Mouse (Mus musculus): ENCODE data around the gene Tedc1. TPM values are rescaled to one million over a fixed set of nuclear protein-coding genes. Genes with fewer than 3 reads are reported as not detected.

The Tedc1 gene
- polyA plus RNA-seq, 1 experiment = not detected

DNA sequence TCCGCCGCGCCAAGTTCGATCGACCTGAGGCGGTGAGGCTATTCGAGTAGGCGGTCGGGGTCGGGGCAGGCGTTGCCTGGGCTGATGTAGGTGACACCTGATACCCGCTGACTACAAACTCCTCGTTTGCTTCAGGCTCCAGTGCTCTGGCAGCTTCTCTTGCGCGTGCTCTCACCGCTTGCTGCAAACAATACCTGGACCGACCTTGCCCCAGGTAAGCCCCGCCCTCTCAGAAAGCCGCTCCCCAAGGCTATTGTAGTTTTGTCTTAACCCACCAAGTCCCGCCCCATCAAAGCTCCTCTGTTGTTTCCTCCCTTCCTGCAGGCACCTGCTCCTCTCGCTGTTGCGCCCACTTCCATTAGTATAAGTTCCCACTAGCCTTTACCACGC, 314 bp downstream of the Tedc1 start:
- H3K4me3 ChIP-seq (ENCODE audit: insufficient read depth, low read depth, low read length) = peak overlapping the region; percentile 59
- H3K4me1 ChIP-seq (ENCODE audit: control insufficient read depth, insufficient read depth, insufficient read length, low read length) = peaks cover 2% of the 10 kb centered on the region; the same call in 1 of the 2 replicates
- H3K27ac ChIP-seq (replicated peaks; ENCODE audit: low read depth, low read length) = no peak overlapping the region

DNA sequence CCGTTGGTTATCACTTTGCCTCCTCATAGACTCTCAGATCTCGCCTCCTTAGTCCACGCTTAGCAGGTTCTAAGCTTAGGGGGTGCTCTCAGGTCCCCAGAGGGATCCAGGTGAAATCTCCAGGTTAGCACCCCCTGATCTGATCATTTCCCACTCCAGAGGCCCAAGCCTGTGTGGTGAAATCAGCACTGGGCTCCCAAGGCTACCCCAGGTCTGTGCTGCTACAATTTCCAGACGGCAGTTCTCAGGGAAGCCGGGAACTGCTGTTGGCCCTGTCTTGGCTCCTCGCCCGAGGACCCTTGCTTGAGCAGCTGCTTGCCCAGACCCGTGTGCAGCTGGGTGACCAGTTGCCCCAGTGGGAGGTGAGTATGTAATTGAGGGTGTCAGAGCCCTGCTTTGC, 781 bp downstream of the Tedc1 start:
- Histone ChIP-seq H3K4me1 (ENCODE audit: control insufficient read depth, insufficient read depth, insufficient read length, low read length) (peaks cover 2% of the 10 kb centered on the region; the same call in 1 of the 2 replicates), H3K4me3 (ENCODE audit: insufficient read depth, low read depth, low read length) (no peak overlapping the region), H3K27ac (replicated peaks; ENCODE audit: low read depth, low read length) (no peak overlapping the region)

DNA sequence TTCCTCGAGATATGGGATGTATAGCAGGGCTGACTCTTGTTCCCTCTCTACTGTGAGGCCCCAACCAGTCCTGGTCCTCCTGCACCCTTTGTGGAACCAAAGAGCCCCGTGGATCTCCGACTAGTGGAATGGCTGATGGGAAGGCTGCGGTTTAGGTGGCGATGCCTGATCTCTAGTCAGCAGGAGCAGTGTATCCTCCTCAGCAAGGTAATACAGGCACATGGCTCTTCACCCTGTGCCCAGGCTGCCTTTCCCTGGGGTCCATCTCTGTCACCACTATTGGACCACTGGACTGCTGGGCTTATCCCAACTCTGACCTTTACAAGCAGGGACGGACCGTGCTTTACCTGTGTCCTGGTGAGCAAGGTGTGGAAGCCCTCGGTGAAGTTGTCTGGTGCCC, 1.3 kb downstream of the Tedc1 start:
- H3K4me1 ChIP-seq (ENCODE audit: control insufficient read depth, insufficient read depth, insufficient read length, low read length) = peaks cover 2% of the 10 kb centered on the region; the same call in 1 of the 2 replicates
- no peak overlapping the region for H3K27ac ChIP-seq (replicated peaks; ENCODE audit: low read depth, low read length)
- H3K4me3 ChIP-seq (ENCODE audit: insufficient read depth, low read depth, low read length) = no peak overlapping the region

DNA sequence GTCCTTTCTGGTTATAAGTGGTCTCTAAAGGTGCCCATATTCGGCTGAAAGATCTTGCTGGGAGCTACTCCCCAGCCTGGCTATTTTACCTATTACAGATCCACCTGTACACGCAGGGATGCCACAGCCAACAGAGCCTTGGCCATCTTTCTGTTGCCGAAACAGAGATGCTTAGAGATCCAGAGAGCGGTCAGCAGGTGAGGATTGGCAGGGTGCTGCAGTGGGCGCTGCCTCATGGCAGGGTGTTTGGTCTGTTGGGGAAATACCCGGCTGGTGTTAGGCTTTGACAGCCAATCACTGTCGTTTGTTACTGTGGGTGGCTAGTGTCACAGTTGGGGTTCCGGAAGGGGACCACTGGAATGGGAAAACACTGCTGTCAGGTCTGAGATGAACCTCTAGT, 1.8 kb downstream of the Tedc1 start:
- peaks cover 2% of the 10 kb centered on the region; the same call in 1 of the 2 replicates for H3K4me1 ChIP-seq (ENCODE audit: control insufficient read depth, insufficient read depth, insufficient read length, low read length)
- no peak overlapping the region for H3K27ac ChIP-seq (replicated peaks; ENCODE audit: low read depth, low read length)
- H3K4me3 ChIP-seq (ENCODE audit: insufficient read depth, low read depth, low read length) = no peak overlapping the region

DNA sequence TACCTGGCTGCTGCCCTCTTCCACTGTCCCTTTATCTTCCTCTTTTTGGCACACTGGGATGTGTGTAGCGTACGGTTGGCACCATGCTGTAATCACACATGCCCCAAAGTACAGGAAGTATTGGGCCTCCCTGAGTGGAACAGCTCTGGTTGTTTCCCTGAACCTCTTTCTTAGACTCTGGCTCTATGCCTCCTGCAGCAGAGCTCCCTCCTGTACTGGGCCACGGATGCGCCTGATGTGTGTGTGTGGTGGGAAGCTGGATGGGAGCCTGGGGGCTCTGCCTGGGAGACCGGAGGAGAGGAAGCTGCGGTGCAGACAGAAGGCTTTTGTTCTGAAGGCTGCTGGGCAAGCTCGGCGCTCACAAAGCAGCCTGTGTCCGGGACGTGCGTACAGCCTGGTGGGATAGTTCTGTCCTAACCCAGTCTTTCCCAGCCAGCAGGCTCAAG, 7.4 kb downstream of the Tedc1 start:
- no peak overlapping the region for H3K27ac ChIP-seq (replicated peaks; ENCODE audit: low read depth, low read length)
- H3K4me3 ChIP-seq (ENCODE audit: insufficient read depth, low read depth, low read length) = no peak overlapping the region
- no peaks in the 10 kb centered on the region for H3K4me1 ChIP-seq (ENCODE audit: control insufficient read depth, insufficient read depth, insufficient read length, low read length)

DNA sequence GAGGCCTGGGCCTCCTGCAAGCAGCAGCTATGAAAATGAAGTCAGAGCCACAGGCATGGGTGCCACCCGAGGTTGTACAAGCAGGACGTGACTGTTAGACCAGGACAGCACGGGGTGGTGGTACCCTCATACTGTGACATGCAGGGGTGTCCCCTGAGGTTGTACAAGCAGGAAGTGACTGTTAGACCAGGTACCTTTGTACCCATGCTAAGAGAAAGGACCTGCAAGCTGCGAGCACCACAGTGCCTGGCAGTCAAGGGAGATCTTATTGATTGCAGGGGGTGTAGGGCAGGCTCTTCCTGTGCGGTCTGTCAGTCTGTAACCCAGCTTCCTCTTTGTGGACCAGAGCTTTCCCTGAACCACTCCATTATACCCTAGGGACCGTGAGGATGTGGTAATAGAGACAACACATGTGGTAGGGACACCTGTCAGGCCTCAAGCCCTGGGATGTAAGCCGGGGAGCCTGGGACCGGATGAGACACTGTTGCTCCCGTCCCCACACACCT, 11.9 kb downstream of the Tedc1 start:
- Histone ChIP-seq H3K4me1 (ENCODE audit: control insufficient read depth, insufficient read depth, insufficient read length, low read length) (no peaks in the 10 kb centered on the region), H3K4me3 (ENCODE audit: insufficient read depth, low read depth, low read length) (no peak overlapping the region), H3K27ac (replicated peaks; ENCODE audit: low read depth, low read length) (no peak overlapping the region)

DNA sequence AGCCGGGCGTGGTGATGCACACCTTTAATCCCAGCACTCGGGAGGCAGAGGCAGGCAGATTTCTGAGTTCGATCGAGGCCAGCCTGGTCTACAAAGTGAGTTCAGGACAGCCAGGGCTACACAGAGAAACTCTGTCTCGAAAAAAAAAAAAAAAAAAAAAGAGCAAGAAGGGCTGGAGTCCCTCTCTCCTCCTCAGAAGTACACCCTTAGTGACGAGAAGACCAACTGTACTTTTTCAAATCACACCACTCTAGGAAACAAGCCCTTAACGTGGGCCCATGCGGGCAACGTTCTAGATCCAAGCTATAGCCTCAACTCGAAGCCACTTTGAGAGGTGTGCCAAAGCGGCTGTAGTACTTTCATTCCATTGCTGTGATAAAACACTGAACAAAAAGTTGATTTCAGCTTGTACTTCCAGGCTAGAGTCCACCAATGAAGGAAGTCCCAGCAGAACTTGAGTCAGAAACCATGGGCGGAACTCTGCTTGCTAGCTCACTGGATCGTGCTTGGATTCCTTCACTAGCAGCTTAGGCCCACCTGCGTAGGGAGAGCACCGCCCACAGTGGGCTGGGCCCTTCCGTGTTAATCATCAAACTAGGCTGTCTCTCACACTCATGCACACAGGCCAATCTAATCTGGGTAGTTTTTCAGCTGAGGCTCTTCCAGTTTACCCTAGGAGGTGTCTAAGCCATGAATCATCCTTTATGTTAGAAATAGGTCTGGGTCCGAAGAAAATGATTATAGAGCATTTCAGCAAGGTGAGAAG, 20.9 kb downstream of the Tedc1 start:
- no peaks in the 10 kb centered on the region for H3K4me1 ChIP-seq (ENCODE audit: control insufficient read depth, insufficient read depth, insufficient read length, low read length)
- H3K27ac ChIP-seq (replicated peaks; ENCODE audit: low read depth, low read length) = no peak overlapping the region
- H3K4me3 ChIP-seq (ENCODE audit: insufficient read depth, low read depth, low read length) = no peak overlapping the region

DNA sequence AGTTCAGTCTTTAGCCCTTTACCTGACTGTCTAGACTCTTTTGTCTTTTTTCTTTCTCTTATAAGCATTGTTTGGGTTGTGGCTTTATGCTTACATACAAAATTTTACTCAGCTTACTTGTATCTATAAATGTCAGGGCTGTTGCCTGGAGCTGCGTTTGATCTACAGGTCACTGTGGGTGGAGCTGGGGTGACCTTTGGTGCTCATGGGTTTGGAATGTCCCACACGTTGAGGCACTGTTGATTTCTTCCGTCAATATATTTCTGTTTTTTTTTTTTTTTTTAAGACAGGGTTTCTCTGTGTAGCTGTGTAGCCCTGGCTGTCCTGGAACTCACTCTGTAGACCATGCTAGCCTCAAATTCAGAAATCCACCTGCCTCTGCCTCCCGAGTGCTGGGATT, 24.8 kb downstream of the Tedc1 start:
- H3K27ac ChIP-seq (replicated peaks; ENCODE audit: low read depth, low read length) = no peak overlapping the region
- H3K4me3 ChIP-seq (ENCODE audit: insufficient read depth, low read depth, low read length) = no peak overlapping the region
- no peaks in the 10 kb centered on the region for H3K4me1 ChIP-seq (ENCODE audit: control insufficient read depth, insufficient read depth, insufficient read length, low read length)

DNA sequence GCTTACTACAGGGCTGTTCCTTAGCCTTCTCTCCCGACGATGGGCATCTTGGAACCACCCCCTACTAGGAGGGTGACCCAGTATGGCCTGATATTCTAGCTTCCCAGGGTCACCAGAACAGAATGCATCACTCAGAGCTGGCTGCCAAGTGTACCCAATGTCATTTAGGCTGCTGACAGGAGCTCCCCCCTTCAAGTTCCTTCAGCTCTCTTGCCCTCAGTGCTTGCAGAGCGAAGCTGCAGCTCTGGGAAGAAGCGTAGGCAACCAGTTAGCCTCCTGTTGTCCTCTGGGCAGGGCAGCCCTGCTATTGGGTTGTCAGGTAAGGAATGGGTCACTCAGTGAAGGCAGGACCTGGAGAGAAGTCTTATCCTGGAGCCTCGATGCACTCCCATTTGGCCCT, 28.7 kb downstream of the Tedc1 start:
- Histone ChIP-seq H3K27ac (replicated peaks; ENCODE audit: low read depth, low read length) (no peak overlapping the region), H3K4me3 (ENCODE audit: insufficient read depth, low read depth, low read length) (no peak overlapping the region), H3K4me1 (ENCODE audit: control insufficient read depth, insufficient read depth, insufficient read length, low read length) (peaks cover 4% of the 10 kb centered on the region; the same call in 1 of the 2 replicates)

DNA sequence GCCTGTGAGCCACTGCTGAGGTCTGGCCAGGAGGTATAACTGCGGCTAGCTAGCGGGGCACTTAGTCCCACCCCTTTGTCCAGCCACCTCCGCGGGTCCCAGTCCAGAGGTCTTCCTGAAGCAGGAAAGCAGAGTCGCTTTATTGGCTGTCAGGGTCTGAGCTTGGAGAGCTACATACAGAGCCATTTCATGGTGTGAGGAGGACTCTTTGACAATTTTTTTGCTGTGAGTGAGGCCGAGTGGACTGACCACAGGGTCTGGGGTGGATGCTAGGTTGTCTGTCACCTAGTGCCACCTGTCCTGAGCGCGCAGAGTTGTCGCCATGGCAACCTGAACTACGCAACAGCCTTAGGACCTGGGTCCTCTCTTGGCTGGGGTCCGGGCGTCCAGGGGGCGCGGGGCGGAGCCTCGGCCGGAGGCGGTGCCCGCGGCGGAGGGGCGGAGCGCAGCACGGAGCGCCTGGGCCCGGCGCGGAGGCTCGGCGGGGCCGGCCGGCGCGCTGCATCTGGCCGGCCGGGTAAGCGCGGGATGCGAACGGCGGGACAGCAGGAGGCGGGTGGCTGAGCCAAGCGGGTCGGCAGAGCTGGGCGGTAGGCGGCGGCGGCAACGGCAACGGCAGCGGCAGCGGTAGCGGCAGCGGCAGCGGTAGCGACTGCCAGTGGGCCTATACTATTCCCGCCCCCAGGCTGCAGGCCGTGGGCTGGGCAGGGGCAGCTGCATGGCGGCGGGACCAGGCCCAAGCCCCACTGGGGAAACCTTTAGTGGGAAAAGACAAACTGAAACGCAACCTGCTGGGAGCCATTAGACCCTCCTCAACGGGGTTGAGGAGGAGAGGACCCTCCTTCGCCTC, 29.4 kb downstream of the Tedc1 start, which contains the start of gene Tmem121:
TSS of gene Tmem121 (plus strand) at position 489 of the 850 bp plus-strand sequence.
- peak within 1 kb of the TSS; percentile 36 for H3K4me3 ChIP-seq (ENCODE audit: insufficient read depth, low read depth, low read length)
- peaks cover 4% of the 10 kb centered on the region; the same call in 1 of the 2 replicates for H3K4me1 ChIP-seq (ENCODE audit: control insufficient read depth, insufficient read depth, insufficient read length, low read length)
- no peak within 1 kb of the TSS for H3K27ac ChIP-seq (replicated peaks; ENCODE audit: low read depth, low read length)

DNA sequence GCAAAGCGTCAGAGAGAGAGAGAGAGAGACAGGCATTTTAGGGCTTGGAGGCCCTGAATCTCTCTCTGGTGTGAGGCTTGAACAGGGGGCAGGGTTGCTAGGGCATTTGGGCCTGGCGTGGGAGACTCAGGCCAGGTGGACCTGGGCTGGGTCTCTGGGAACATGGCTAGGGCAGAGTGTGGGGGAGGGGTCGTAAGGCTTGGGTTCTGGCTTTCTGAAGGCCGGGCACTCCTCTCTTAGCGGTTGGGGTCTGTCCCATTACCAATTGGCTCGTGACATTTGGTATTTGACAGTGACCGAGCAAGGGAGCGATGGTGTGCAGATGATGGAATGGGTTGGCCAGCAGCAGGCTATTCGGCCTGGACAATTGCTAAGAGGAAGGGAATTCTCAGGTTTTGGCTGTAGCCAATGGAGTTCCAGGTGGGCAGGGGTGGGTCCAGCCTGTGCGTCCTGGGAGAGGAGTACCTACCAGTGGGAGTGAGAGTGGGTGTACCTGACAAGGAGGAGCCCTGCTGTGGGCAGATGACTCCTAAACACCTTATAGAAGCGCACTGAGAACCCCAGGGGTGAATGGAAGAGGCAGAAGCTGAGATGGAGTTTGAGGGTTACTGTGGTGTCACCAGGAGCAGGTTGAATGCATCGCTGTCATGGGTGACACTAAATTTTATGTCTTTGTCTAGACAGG, 30.2 kb downstream of the Tedc1 start:
- Histone ChIP-seq H3K4me3 (ENCODE audit: insufficient read depth, low read depth, low read length) (peak overlapping the region; percentile 36; the same call in 1 of the 2 replicates), H3K4me1 (ENCODE audit: control insufficient read depth, insufficient read depth, insufficient read length, low read length) (peaks cover 4% of the 10 kb centered on the region; the same call in 1 of the 2 replicates), H3K27ac (replicated peaks; ENCODE audit: low read depth, low read length) (no peak overlapping the region)

DNA sequence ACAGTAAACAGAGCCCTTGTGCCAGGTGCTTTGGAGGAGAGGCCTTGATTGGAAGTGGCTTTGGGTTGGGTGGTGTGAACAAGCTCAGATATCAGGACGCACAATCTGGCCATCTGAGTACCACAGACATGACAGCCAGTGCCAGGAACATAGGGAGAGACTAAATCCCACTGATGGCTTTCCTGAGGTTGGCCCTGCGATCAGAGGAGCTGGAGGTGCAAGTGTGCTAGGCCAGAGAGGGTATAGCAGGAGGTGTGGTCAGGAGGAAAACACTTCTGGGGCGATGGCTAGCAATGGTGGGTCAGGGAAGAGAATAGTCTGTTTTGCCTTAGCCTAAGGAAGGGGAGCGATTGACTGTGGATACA, 30.8 kb downstream of the Tedc1 start:
- peaks cover 4% of the 10 kb centered on the region; the same call in 1 of the 2 replicates for H3K4me1 ChIP-seq (ENCODE audit: control insufficient read depth, insufficient read depth, insufficient read length, low read length)
- H3K27ac ChIP-seq (replicated peaks; ENCODE audit: low read depth, low read length) = no peak overlapping the region
- no peak overlapping the region for H3K4me3 ChIP-seq (ENCODE audit: insufficient read depth, low read depth, low read length)

DNA sequence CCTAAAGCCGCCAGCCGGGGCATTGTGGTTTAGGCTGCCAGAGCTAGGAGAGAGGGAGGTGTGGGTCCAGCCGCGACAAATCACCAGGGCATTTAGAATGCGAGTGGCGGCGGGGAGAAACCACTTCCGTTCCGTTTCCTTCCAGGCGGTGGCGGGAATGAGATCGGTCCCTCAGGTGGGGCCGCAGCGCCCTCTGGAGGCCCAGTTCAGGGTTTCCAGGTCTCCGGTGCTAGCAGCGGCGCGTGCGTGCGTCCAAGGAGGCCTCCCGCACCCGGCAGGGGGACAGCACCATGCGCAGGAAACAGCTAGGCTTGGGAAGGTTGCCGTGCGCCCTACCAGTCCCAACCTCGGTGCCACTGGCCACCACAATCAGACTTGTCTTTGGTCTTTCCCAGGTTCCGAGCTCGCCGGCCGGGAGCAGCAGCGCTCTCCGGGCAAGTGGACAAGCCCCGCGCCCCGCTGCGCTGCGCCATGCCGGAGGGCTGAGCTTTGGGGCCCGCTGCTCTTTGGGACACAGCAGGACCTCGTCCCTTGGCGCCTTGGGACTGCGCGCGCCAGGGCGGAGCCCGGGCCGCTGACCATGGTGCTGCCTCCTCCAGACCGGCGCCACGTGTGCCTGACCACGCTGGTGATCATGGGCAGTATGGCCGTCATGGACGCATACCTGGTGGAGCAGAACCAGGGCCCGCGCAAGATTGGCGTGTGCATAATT, 31.5 kb downstream of the Tedc1 start:
- H3K27ac ChIP-seq (replicated peaks; ENCODE audit: low read depth, low read length) = no peak overlapping the region
- peaks cover 4% of the 10 kb centered on the region; the same call in 1 of the 2 replicates for H3K4me1 ChIP-seq (ENCODE audit: control insufficient read depth, insufficient read depth, insufficient read length, low read length)
- H3K4me3 ChIP-seq (ENCODE audit: insufficient read depth, low read depth, low read length) = peak overlapping the region; percentile 6; the same call in 1 of the 2 replicates

DNA sequence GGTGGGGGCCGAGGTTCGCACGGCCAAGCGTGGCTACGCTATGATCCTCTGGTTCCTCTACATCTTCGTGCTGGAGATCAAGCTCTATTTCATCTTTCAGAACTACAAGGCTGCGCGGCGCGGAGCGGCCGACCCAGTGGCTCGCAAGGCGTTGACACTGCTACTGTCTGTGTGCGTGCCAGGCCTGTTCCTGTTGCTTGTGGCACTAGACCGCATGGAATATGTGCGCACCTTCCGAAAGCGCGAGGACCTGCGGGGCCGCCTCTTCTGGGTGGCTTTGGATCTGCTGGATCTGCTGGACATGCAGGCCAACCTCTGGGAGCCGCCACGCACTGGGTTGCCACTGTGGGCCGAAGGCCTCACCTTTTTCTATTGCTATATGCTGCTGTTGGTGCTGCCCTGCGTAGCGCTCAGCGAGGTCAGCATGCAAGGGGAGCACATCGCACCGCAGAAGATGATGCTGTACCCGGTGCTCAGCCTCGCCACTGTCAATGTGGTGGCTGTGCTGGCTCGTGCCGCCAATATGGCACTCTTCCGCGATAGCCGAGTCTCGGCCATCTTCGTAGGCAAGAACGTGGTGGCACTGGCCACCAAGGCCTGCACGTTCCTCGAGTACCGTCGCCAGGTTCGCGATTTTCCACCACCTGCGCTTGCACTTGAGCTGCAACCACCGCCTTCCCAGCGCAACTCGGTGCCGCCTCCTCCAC, 32.3 kb downstream of the Tedc1 start:
- Histone ChIP-seq H3K27ac (replicated peaks; ENCODE audit: low read depth, low read length) (no peak overlapping the region), H3K4me3 (ENCODE audit: insufficient read depth, low read depth, low read length) (no peak overlapping the region), H3K4me1 (ENCODE audit: control insufficient read depth, insufficient read depth, insufficient read length, low read length) (peaks cover 4% of the 10 kb centered on the region; the same call in 1 of the 2 replicates)

Data from brown adipose tissue, adult 24 weeks (tissue).